Mouse (Mus musculus): ENCODE data around the gene Tll1.
"Not testable (repeated sequence)": the region's sequence is repeated elsewhere in the genome, so short reads cannot be mapped to it uniquely, and the experiment has no call there.

The Tll1 gene

GRCm38 (mm10) chr8:64057571-64057970 lies 148.5 kb downstream of the Tll1 start:
- in situ Hi-C loops (cut with MboI, MseI), result no loop called here

DNA sequence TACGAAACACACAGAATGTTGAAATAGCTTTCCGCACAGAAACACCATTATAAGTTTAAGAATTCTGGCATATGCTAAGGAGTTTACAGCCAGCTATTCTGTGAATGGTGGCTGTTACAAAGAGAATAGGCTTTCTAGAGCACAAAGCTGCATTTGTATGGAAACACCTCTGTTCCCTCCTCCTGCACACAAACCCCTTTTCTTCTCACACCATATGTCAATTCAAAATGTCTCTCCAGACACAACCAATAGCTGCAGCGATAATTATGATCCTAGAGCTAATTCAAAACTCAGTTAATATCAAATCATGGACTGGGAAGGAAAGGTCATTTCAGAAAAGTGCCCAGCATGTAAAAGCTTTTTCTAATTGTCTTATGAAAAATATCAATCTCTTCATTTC lies 157.5 kb downstream of the Tll1 start:
- in situ Hi-C loops (cut with MboI, MseI), result no loop called here

DNA sequence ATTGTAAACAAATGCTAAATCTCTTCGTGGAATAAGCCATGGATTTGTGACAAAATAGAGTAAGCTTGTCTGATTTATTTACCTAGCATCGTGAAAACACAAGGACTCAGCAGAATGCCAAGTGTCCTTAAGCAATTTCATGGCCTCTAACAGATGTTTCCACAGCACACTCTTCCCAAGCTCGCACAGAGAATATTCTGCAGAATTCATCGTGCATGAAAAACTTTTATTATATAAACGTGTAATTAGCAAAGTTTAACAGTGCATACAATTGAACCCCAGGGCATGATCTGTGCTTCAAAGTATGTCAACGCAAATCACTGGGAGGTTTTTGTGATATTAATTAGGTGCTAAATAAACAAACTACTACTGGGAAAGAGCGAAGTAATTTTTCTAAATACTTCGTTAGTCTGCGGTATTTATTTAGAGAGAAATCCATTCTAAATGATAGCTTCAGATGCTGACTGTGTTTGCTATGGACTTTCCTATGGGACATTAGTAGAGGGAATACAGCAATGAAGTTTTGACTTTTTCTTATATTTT lies 158.0 kb downstream of the Tll1 start:
- in situ Hi-C loops (cut with MboI, MseI), result no loop called here

GRCm38 (mm10) chr8:64041303-64041884 lies 164.7 kb downstream of the Tll1 start:
- in situ Hi-C loops (cut with MboI, MseI), result no loop called here

DNA sequence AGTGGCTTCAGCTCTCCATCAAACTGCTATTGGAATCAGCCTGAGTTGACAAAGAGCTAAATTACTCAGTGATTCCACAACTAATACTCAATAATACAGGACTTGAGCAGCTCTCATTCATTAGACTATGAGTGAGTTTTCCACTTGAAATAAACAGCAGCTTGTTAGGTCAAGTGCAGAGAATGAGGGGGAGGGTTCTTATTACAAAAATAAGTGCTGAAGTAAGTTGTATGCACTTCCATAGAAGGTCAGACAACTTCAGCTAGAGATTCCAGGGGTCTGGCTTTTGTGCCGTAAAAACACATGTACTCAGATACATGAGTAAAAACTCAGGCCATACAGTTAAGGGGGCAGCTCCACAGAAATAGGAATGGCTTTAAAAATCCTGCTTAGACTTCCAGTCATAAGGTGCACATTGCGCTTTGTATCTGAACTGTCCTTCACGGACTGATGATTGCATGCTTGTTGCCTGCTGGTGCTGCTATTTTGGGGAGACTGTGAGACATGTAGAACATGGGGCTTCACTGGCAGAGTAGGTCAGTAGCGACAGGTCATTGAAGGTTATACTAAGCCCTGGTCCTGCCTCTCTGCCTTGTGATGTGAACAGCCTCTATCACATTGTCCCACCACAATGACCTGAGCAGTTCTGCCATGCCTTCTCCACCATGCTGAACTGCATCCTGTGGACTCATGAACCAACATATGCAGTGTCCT lies 175.2 kb downstream of the Tll1 start:
- in situ Hi-C loops (cut with MboI, MseI), result no loop called here

DNA sequence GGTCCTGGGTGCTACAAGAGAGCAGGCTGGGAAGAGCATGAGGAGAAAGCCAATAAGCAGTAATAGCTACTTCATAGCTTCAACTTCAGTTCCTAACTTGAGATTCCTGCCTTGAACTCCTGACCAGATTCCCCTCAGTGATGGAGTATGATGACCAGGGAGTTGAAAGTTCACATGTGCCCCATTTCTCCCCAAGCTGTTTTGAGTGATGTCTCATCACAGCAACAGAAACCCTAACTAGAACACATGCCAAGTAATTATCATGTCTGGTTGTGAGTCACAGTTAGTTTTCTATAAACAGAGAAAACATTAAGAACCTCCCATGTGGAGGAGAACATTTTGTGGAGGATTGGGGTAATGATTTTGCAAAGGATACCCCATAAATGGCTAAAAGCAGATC lies 176.0 kb downstream of the Tll1 start:
- in situ Hi-C loops (cut with MboI, MseI), result no loop called here

DNA sequence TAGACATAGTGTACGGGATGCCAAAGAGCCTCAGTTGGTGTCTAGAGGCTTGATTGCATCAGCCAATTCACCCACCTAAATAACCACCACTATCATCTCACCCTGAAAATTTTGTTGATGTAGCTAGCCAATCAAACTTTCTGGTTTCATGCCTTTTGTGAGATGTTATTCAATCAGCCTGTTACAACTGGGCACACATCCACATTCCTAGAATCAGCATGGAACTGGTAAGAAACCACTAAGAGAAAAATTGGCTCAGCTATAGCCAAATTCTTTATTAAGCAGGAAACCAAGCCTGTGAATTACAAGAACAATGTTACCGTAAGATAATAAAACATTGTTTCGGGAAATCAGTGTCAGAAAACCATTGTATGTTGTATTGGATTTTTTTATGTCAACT lies 176.5 kb downstream of the Tll1 start:
- in situ Hi-C loops (cut with MboI, MseI), result no loop called here

GRCm38 (mm10) chr8:64024359-64024758 lies 181.7 kb downstream of the Tll1 start:
- in situ Hi-C loops (cut with MboI, MseI), result loop anchor here (25.0 kb wide), 1 partner anchor 513 kb away; no protein-coding TSS in a partner anchor

DNA sequence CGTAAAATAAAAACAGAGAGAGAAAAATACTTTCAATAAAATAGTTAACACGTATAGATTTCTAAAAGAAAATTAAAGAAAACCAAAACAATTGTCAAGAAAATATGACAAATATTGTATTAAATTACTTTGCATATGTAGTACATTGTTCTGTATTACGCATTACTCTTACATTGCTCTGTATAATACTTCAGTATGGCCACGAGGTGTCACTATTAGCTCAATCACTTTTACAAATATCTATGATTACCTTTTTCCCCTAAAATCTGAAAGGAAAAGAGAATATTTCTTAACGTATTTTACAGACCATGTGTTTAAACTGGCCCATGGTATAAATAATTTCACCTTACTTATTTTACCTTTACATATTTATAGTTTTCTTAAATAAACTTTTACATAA lies 182.5 kb downstream of the Tll1 start:
- in situ Hi-C loops (cut with MboI, MseI), result loop anchor here (25.0 kb wide), 1 partner anchor 514 kb away; no protein-coding TSS in a partner anchor

- in situ Hi-C loops (cut with MboI, MseI), result loop anchor here (25.0 kb wide), 1 partner anchor 514 kb away; no protein-coding TSS in a partner anchor
Observed at GRCm38 (mm10) chr8:64023027-64023426, 183.0 kb downstream of the Tll1 start.

DNA sequence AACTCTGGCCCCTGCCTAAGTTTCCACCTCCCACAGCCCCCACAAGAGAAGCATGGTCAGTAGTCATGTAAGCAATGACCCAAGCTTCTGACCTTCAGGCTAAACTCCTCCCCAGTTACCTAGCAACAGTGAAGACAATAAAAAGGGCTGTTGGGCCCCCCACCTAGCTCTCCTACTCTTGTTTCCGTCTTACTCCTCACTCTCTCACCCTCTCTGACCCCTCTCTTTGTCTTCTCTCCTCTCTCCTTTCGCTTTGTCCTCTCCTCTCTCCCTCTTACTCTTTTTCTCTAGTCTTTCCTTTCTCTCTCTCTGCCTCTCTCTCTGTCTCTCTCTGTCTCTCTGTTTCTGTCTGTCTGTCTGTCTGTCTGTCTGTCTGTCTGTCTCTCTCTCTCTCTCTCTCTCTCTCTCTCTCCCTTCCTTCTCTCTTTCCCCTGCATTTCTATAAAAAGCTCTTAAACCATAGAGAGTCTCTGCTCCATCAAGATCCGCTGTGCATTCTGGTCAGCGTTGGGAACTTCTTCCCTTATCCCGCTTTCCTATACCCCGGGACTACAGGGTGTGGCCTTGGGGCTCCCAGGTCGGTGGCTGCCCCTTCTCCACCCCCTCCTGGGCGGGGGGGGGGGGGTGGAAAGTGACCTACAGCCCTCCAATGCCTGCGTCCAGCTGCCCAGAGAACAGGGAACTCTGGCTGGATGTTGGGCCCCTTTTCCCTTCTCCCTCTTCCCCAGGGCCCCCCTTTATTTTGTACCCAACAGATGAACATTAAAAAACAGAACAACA lies 235.3 kb downstream of the Tll1 start:
- in situ Hi-C loops (cut with MboI, MseI), result not testable (repeated sequence)

Data from regulatory T cell (primary cell).